Mouse (Mus musculus) fat pad, adult 2 months (tissue): ENCODE data around the gene Cox19.
"Not testable (repeated sequence)": the region's sequence is repeated elsewhere in the genome, so short reads cannot be mapped to it uniquely, and the experiment has no call there.

Experiments used
- DNase-seq: peaks from one replicate; pipeline ENCODE4 v3.0.0-alpha.2; 2011; ENCODE audit warnings: low read depth, low spot score; ENCODE audit errors: extremely low read depth

Cox19 gene

GRCm38 (mm10) chr5:139351134-139351533 lies at the start of gene Cox19:
Gene Cox19, minus strand, starts transcription at chr5:139351418.
- DNase-seq, result no peak

GRCm38 (mm10) chr5:139399991-139400390 lies 48.8 kb upstream of the Cox19 start:
- no peak for DNase-seq

DNA sequence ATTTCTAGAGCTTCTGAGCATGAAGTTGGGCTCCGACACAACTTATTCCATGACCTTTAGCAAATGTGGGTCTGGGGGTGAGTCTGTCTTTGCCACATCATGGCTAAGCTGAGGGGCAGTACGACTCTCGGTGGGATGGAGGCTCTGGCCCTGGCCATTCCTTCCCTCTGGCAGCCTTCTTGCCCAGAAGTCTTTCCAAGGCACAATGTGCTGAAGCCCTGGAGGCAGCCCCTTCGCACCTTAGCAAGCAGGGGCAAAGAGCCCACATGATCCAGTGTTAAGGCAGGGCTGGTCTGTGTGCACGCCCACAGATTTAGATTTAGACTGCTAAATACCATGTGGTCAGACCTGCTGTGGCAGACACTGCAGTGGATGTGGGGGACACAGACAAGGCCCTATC lies 47.6 kb upstream of the Cox19 start:
- no peak for DNase-seq

DNA sequence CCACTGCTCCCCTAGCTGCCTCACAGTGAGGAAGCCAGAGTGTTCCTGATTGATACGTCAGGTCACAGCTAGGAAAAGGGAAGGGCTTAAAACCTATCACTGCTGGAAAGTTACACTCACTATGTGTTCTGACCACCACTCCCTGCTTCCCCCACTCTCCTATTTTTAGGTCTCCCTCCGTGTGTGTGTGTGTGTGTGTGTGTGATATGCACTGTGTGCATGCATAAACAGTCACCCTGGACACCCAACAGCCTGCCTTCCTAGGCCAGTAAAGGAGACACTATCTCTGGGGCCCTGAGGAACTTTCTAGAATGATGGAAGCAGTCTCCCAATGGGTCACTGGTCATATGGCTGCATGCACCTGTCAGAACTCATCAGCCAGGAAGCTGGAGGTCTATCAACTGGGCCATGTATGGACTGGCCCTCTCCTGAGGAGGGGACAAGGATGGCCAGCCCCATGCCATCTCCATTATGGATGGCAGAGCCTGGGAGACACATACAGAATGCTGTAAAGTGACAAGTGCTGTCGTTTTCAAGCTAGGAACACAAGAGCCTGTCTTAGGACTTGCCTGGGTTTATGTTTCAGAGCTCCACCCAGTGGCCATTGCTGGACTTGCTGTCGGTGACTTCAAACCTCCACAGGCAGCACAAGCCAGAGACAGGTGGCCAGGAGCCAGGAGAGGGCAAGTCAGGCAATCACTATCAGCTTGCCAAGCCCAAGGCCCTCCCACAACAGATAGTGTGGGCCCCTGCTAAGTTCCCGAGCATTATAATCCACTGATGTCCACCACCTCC lies 46.9 kb upstream of the Cox19 start:
- no peak for DNase-seq

DNA sequence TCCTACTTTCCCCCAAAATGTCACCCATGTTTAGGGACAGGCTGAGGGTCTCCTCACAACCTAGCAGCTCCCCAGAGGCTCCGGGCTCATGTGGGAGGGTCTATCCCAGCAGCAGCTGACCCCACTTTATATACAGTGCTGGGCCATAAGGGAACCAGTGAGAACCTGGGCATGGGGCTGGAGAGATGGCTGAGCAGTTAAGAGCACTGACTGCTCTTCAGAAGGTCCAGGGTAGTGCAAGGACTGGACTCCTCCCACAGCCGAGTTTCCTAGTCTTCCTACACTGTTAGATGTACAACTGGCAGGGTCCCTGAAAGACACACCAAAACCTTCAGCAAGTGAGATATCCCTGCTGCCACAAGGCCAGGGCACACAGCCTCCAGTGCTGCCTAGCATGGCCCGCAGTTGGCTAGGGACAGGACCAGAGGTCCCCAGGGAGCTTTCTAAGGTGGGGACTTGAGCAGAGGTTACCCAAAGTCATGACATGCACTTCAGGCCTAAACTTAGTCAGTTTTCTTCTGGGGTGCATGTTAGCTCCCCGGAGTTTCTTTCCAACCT lies 46.2 kb upstream of the Cox19 start:
- DNase-seq, result no peak

- DNase-seq, result no peak
These were observed 44.3 kb upstream of the Cox19 start for GRCm38 (mm10) chr5:139395528-139395927.

DNA sequence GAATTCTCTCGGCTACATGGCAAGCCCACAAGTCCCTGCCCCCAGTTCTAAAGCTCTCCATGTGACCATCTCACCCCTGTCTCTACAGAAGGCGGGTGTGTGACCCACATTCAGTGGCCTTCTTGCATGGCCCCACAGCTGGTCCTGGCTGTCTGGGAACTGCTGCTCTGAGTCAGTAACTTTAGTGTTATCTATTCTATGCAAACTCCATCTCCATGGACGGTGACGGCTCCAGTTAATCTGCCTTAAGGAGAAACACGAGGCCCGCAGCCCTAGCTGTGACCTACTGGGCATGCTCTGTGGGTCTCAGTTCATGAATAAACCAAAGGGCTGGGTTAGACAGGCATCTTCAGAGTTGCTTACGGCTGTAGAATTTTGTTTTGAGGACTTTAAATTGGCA lies 43.2 kb upstream of the Cox19 start:
- DNase-seq, result no peak

GRCm38 (mm10) chr5:139393197-139393588 lies 42.0 kb upstream of the Cox19 start:
- DNase-seq, result no peak

DNA sequence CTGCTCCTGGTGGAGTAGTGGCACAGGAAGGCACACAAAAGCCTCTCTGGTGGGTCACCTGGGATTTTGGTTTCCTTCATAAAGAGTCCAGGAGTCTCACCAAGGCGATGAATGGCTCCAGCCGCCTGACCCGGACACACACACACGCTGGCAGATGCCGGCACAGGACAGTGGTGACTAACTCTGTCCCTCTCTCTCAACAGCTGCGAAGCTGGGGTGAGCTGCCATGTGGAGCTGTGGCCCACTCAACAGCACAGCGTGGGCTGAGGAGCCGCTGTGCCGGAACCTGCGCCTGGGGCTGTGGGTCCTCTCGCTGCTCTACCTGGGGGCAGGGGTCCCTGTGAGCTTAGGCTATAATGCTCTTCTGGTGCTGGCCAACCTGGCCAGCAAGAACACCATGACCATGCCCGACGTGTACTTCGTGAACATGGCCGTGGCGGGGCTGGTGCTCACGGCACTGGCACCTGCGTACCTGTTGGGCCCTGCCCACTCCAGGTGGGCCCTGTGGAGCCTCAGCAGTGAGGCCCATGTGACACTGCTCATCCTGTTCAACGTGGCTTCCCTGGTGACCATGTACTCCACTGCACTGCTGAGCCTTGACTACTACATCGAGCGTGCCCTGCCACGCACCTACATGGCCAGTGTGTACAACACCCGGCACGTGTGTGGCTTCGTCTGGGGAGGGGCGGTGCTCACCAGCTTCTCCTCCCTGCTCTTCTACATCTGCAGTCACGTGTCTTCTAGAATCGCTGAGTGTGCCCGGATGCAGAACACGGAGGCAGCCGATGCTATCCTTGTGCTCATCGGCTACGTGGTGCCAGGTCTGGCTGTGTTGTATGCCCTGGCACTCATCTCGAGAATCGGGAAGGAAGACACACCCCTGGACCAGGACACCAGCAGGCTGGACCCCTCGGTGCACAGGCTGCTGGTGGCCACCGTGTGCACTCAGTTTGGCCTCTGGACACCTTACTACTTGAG lies 41.3 kb upstream of the Cox19 start:
- DNase-seq, result no peak

- DNase-seq, result no peak
These were observed 40.2 kb upstream of the Cox19 start for GRCm38 (mm10) chr5:139391309-139391990.

- not testable (repeated sequence) for DNase-seq
These were observed 39.3 kb upstream of the Cox19 start for GRCm38 (mm10) chr5:139390324-139391119.

GRCm38 (mm10) chr5:139389676-139390061 lies 38.5 kb upstream of the Cox19 start:
- no peak for DNase-seq

DNA sequence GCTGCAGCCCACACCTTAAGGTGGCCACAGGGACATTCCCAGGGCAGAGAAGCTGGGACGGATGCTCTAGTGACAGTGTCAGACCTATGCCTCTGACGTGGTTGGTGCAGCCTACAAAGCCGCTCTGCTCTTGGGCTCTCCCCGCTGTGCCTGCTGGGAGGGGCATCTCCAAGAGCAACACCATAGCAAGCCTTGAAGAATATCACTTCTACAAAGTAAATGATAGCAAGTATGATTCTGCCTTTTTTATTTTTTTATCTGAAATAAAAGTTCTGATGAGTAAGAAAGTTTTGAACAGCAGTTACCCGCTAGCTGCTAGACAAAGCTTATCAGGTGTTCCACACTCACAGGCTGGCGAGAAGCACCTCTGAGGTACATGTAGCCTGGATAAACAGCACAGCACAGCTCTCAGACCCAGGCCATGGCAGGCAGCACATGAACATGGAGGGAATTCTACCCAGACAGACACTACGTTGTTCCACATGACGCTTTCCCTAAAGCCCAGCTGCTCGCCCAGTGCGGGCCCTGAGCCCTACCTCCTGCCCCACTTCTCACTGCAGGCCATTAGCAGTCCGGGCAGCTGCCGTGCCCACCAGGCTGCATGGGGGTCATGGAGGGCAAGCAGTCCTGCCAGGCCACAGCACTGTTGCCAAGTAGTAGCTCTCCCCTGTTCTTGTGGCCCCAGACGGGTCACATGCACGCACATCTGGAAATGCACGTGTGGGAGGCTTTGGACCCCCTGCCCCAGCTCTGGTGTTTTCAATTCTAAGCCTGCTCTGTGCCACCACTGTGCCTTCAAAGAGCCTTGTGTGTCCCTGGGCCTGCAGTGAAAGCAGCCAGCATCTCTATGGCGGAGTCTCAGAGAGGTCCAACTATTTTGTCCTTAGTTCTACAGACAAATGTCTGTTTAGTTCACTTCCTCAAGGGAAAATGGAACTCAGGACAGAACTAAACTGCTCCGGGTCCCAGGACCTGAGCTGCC lies 37.8 kb upstream of the Cox19 start:
- no peak for DNase-seq

DNA sequence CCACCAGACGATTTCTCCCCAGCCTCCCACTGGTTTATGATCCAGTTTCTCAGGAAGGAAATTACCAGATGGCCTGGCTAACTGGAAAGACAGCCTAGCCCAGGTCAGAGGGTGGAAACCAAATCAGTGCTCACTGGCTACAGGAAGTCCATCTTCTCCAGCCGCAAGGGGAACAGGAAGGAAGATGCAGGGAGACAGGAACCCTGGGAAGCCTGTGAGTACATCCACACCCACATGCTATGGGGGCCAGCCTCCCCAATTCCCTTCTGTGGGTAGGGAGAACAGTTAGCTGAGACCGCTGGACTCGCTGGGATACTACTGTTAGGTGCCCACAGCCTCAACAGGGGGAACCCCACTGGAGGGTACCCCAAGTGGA lies 37.0 kb upstream of the Cox19 start:
- no peak for DNase-seq

DNA sequence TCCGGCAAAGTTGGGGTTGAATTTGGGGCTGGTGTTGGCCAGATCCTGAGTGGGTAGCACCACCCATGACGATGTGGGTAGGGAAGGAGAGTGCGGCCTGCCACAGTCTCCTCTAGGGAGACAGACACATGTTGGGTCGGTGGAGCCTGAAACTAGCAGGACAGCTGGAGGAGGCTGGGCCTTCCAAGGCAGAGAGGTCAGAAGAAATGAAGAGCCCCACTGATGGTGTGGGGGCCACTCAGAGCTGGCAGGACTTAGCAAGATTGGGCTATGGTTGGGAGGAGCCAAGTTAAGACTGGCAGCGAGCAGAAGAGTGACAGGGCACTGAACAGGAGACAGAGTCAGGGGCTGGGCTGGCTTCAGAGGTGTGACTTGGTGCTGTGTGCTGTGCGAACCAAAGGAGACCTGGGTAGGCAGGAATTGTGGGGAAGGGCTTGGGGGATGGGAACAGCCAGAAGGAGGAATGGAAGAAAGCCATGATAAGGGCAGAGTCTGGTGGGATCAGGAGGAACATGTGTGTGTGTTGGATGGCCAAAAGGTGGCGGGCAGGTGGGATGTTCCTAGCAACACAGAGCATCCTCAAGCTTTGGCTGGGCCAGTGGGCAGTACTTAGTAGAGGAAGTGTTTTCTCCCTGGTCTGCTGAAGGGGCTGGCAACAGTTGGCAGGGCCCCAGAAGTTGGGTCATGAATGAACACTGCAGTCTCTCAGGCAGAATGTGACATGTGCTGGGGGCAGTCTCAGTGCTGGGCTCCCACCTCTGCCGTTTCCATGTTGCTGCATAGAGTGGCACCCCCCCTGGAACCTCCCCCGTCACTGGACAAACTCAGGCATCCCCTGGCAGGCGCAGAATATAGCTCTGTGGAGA lies 36.3 kb upstream of the Cox19 start:
- no peak for DNase-seq

DNA sequence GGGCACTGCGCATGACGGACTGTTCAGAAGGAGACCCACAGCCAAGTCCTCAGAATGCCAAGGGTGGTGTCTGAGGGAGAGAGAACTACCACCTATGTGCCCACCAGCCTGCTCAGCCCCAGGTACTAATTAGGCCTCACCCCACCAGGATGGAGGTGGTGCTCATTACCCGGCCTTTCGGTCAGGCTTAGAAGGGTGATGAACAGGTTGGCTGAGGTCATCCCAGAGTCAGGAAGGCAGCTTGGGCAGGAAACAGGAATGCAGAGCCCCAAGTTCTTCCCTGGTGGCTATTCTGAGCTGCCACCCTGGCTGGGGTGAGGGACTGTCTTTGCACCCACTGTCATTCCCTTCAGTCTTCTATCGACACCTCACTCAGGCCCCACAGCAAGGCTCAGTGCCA lies 34.8 kb upstream of the Cox19 start:
- no peak for DNase-seq

- DNase-seq, result no peak
These were observed 33.3 kb upstream of the Cox19 start for GRCm38 (mm10) chr5:139384531-139384930.

GRCm38 (mm10) chr5:139383234-139383633 lies 32.0 kb upstream of the Cox19 start:
- DNase-seq, result no peak
